Mouse (Mus musculus) c-Kit-positive CD71-negative TER-119-negative erythroid progenitor cells, embryonic 14.5 days (primary cell): ENCODE measurements around the gene Zbtb46.

Source experiments
- DNase-seq: peaks from one replicate; pipeline ENCODE4 v3.0.0-alpha.2; 2013; ENCODE audit warnings: low read depth

Gene Zbtb46

DNA sequence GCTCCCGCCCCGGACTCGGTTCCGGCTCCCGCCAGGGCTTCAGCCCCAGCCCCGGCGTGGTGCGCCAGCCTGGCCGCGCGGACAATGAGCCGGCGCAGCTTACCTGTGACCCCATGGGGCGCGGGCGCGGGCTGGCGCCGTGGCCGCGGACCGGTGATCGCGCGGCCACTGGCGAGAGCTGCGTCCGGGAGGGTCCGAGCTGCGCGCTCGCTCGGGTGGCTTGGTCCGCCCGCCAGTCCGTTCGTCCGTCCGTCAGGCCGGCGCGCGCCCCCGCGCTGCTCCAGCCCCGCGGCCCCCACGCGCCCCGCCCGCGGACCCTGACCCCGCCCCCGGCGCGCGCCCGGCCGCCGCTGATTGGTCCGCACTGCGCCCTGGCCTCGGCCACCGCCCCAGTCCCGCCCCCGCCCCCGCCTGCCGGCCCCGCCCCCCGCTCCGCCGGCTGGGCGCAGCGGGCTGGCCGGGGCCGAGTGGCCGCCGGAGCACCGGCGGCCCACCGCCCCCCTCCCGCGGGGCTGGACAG, at the start of gene Zbtb46:
Gene Zbtb46, minus strand, starts transcription at position 274 of the 520 bp plus-strand sequence.
- no peak for DNase-seq

DNA sequence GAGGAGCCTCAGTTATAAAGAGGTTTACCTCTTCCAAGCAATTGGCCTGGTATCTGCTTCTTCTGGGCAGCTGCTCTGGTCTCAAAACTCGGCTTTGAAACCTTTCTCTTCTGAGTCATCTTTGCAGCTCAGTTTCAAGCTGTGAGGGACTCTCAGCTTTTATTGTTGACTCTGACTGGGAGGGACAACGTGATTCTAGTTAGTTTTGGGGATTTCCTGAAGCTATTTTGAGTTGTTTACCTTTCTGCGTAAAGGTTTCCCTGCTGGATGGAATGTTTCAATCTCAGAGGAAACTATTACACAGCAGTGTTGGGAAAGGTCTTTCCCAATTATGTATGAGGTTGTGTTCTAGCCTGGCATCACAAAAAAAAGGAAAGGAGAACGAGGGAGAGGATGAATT, 39.4 kb upstream of the Zbtb46 start:
- no peak for DNase-seq

DNA sequence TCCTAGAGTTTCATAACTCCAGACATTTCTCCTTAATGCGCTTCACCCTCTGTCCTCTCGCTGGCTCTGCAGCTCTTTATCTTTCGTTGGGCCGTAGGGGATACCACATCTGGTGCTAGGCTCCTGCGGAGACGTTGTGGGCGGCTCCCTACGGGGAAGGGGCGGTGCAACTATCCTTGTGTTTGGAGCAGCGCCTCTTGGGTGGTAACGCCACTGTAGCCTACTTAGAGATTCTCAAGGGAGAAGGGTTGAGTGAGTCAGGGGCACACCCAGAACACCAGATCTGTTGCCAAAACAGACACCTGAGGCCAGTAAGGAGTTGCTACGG, 38.3 kb upstream of the Zbtb46 start:
- DNase-seq = peak; percentile 73

DNA sequence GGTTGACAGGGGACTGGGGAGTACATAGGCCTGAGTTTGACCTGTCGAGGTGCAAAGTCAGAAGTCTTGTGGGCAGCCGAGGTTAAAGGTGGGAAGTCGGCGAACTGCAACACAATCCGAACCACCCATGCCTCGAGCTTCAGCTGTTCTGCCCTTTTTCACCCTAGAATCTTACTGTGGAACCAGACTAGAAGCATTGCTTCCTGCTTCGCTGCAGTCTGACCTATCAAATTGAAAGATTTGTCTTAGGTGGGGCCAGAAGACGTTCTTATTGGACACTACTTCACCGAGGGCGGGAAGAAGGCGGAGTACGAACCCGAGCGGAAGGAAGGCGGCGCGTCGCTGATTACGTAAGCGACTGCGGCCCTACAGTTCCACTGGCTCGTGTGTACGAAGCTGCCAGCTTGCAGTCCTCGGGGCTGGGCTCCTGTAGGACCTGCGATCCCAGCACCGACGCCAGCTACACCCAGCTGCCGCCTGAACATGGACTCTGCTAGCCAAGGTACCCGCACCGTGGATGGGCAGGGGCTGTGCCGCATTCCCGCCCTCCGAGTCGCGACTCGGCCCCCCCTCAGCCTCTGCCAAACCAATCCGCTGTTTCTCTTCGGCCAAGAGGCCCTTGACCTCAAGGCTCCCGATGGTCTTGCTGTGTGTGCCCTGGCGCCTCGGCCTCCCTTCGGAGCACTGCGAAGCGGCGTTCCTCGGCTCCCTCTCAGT, 37.8 kb upstream of the Zbtb46 start, which contains the start of gene Tpd52l2:
Gene Tpd52l2, plus strand, starts transcription at position 312 of the 717 bp plus-strand sequence.
- peak; percentile 94 for DNase-seq

DNA sequence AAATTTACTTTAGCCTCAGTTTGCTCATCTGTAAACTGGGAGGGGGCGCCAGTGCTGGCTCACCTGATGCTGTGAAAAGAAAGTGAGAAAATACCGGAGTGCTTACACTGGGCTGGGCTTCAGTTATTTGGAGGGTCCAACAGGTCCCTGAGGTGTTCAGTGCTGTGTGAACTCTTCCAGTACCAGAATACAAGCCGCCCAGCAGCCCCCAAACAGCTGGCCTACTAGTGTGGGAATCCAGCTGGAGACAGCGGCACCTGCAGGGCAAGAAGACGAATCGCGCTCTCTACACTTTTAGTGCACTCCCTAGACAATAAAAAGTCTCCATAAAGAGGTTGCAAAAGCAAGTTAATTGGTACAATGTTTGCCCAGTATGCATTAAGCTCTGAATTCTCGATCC, 37.1 kb upstream of the Zbtb46 start:
- DNase-seq = peak; percentile 70

DNA sequence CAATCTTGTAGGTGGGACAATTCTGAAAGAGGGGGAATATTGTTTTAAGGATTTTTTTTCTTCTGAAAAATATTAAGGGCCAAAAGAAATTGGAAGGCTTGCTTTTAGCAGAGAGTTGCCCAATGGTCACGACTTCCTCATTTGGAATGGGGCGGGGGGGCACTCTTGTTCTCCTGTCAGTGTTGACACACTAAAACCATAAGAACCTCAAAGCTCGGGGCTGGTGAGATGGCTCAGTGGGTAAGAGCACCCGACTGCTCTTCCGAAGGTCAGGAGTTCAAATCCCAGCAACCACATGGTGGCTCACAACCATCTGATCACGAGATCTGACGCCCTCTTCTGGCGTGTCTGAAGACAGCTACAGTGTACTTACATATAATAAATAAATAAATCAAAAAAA, 36.6 kb upstream of the Zbtb46 start:
- DNase-seq = peak; percentile 50

DNA sequence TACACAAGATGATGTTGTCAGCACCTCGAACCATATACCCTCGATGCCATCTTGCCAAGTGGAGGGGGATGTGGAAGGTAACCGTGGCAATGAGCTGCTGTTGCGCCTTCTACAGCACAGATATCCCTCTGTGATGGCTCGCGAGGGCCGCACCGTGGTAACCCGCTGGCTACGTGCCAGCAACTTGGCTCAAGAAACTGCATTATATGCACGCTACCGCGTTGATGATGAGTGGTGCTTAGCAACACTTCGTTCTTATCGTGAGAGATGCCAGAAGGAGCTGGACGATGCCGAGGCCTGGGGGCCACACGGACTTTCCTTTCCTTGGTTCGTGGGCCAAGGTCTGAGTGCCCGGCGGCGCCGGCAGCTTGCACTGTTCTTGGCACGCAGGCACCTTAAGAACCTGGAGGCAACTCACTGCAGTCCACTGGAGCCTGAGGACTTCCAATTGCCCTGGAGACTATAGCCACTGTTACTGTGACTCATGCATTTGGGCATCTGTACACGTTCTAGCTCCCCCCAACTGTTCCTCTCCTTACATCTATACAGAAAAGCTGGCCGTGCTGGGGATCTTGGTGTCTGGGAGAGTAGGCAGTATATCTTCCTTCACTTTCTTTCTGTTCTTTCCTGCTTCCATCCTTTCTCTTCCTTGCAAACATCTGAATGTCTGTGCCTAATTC, 35.2 kb upstream of the Zbtb46 start:
- DNase-seq = no peak

DNA sequence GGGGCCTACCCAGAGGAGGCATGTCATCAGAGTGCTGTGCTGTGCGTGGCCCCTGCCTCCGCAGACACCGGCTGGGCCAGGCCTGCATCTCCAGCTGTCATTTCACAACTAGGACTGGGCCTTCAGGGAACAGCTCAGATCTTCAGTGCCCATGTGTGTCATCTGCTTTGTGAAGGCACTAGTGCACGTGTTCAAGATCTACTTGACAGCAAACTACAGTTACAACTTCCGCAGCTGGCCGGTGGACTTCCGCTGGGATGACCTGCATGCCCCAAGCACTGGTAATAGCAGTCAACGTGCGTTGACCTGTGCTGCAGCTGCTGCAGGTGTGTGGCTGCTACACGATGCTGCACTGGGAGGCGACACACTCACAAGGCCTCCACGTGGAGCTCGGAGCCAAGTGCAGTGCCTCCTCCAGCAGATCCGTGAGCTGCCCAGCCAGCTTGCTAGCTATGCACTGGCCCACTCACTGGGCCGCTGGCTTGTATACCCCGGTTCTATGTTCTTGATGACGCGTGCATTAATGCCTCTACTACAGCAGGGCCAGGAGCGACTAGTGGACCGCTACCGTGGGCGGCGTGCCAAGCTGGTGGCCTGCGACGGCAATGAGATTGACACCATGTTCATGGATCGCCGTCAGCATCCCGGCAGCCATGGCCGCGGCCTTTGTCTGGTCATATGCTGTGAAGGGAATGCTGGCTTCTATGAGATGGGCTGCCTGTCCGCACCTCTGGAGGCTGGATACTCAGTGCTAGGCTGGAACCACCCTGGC, 34.1 kb upstream of the Zbtb46 start, which contains the start of gene Abhd16b:
Gene Abhd16b, plus strand, starts transcription at position 51 of the 772 bp plus-strand sequence.
- DNase-seq = no peak

DNA sequence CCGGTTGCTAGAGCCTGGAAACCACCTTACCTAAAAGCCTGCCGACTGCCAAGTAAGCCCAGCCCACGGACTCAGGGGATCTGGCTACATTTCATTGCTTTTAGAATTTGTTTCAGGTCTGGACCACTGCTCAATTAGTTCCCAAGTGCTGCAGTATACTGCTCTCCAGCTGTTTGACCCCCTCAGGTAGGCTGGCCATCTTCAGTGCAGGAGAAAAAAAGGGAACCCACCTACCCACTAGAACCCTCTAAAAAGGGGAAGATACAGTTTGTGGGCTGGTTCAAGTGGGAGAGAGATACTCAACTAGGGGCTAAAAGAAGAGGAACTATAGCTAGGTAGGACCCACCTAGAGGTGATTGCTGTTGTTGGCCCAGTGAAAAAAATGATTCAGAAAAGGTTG, 33.0 kb upstream of the Zbtb46 start:
- no peak for DNase-seq

DNA sequence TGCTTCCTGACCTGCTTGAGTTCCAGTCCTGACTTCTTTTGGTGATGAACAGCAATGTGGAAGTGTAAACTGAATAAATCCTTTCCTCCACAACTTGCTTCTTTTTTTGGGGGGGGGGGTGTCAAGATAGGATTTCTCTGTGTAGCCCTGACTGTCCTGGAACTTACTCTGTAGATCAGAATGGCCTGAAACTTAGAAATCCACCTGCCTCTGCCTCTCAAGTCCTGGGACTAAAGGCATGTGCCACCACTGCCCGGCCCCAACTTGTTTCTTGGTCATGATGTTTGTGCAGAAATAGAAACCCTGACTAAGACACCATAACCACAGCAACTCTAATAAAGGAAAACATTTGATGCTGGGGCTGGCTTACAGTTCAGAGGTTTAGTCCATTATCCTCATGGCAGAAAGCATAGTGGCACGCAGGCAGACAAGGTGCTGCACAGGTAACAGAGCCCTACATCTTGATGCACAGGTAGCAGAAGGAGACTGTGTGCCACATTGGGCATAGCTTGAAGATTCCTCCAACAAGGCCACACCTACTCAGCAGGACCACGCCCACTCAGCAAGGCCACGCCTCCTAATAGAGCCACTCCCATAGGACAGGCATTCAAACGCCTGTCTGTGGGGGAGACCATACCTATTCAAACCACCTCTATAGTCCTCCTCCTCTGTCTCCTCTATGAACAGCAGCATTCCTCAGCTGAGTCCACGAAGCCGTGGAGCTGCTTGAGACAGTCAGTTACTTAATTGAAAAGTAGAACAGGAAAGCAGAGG, 32.4 kb upstream of the Zbtb46 start:
- DNase-seq = peak; percentile 65

DNA sequence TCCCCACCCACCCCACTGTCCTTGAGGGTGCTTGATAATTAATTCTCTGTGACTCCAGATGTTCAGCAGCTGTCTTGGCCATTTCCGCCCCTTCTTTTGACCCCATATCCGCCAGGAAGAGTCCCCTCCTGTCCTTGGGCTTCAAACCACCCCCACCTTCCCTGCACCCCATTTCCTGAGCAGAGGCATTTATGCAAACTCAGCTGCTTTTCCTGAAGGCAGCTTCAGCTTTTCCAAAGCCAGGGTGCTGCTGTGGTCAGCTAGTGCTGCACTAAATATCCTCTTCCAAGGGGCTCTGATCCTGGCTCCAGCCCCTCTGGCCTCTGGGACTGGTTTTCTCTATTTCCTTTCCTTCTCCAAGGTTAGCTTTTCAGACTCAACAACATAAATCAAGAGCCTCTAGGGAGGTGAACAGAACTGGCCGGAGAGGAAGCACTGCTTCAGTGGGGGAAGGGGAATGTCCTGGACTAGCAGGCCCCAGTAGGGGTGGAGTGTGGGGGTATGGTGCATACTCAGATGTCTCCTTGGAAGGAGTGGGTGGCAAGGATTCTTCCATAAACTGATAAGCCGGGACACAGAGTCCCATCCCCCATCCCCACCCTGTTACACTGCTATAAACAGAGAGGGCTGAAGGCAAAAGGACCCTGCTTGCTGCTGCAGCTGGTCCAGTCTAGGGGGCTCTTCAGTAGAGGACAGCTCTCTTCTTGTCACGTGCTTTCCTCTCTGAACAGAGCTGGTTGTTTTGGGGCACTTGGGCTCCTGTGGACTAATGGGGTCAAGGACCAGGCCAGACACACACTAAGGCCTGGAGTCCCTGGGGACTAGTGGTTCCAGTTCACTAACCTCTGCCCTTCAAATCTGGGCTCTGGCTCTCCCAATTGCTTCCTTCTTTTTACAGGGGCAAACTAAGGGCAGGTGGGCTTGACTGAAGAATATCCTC, 28.4 kb upstream of the Zbtb46 start:
- no peak for DNase-seq

DNA sequence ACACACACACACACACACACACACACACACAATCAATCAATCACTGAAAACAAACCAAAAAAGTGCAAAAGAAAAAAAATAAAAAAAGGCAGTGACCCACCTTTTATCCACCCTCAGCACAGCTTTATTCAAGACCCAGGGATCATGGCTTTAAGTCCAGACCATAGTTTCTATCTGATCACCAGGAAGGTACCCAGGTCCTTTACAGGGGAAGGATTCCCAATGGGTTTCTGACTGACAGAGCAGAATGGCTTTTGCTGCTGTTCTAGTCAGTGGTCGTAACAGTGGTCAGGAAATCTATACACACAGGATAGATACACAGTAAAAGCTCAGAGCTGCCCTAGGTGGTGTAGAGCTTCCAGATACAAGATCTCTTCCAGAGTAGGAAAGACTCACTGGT, 26.5 kb upstream of the Zbtb46 start:
- no peak for DNase-seq

DNA sequence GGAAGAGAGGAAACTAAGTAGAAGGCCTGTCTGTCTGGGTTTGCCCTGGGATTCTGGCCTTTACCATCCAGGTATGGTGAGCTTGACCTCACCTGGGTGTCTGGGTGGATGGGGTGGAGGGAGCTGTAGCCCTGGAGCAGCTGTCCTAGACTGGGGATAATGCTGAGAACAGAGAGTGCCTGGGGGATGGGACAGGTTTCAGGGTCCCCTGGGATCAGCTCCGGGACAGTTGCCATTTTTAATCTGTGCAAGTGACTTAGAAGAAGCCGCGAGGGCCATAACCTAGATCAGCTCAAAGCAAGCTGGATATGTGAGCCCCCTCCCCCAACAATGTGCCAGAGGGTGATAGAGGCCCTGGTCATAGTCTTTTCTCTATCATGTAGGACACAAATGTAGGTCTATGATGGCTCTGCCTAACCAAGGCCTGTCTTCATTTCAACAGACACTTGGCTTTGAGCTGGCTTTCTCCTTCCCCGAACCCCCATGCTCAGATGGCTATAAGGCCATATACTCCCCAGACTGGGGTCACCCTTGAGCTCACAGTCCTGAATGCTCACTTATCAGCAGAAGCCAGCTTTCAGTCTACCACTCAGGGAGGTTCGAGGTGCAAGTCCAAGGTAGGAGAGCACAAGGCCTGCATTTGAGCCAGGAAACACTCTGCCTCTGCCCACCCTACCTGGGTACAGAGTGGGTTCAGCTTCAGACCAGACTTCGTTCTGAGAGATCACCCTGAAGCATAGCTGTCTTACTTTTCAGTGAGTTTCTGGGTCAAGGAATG, 25.4 kb upstream of the Zbtb46 start:
- DNase-seq = no peak

DNA sequence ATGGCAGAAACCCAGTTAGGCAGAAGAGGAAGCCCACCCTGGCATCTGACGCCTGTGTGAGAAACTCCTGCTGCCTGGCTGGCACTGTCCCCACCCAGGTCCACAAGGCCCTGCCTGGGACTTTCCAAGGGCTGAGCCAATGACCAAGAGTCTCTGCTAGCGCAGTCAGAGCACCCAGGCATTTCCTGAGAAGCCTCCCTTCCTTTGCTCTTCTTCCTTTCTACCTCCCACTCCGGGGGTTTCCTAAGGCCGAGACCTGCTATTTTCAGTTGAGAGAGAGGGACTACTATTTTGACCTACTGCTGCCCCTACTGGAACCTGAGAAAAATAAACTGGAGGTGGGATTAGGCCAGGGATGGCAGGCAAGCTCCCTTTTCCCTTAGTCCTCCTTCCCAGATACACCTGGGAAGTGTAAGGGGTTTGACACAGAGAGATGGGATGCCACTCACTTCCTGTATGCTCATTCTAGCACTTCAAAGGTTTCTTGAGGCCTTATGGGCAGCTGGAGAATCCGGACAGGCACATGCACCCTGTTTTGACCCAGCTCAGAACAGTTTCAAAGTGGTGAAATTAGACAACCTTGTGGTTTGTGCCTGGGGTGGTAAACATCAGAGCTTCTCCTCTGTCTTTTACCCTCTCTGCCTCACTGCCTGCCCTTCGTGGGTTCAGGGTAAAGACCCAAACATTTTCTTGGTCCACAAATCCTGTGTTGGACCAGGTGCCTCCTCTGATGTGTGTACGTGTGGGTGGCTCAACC, 24.5 kb upstream of the Zbtb46 start:
- peak; percentile 58 for DNase-seq

DNA sequence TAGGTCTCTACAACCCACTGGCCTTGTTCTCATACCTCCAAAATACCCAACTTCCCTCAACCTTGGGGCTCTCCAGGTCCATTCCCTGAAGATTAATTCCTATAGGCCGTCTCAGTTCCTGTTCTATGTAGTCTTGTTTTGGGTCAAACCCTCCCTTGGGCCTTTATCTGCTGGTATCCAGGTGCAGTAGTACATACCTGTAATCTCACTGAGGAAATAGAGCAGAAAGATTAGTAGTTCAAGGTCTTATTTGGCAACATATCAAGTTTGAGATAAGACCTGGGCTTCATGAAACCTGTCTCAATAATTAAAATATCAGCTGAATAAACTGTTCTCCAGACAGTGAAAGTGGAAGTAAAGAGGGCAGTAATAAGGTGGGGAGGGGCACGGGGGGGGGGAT, 23.9 kb upstream of the Zbtb46 start:
- no peak for DNase-seq

DNA sequence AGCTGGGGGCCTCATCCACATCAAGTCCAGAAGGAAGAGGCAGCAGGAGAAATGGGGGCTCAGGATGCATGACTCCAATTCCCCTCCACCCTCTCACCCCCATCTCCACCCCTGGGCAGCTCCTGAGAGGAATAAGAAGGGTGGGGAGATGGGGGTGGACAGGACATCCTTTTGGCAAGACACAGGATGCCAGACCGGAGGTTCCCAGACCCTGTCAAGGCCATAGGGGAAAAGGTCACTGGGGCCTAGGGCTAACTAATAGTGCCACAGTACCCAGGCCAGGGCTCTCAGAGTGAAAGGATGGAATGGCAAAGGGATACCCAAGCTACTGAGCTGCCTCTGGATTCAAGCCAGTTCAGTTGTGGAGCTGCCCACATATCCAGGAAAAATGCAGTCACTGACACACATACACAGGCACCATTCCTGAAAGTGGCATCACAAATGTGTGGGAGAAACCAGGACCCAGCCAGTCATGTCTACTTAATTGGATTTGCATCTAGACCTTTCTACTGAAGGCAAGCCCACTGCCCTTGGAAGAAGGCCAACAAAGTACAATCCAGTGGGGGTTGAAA, 13.1 kb upstream of the Zbtb46 start:
- no peak for DNase-seq

DNA sequence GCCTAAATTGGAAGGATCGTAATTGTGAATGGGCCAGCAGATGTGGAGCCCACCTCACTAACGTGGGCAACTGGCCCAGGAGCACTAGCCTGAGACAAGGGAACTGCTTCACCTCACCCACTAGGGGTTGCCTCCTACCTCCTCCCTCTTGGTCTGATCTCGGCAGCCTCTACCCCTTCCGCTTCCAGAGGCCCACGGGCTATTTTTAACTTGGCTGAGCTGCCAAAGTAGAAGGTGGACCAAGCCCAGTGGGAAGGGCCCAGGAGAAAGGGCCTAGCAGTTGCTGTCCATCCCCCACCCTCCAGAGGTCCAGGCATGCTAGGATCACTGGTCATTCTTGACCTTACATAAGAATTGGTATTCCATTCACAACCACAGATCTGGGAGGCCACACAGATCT, 12.0 kb upstream of the Zbtb46 start:
- no peak for DNase-seq

DNA sequence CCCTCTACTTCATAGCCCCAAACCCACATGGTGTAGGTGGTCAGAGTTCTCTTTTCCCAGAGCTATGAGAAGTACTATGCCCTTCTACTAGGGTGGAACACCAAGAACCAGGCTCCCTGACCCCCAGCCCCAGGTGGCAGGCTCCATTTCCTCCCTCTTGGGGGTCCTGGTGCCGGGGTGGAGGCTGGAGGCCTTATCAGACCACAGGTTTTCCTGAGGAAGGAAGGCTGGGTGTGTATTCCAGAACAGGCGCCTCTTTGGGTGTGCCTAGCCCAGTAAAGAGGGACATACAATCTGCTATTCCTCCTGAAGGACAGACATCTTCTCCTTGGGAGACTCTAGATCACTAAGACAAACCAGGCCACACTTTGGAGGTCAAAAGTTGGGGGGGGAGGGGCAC, 11.1 kb upstream of the Zbtb46 start:
- no peak for DNase-seq

DNA sequence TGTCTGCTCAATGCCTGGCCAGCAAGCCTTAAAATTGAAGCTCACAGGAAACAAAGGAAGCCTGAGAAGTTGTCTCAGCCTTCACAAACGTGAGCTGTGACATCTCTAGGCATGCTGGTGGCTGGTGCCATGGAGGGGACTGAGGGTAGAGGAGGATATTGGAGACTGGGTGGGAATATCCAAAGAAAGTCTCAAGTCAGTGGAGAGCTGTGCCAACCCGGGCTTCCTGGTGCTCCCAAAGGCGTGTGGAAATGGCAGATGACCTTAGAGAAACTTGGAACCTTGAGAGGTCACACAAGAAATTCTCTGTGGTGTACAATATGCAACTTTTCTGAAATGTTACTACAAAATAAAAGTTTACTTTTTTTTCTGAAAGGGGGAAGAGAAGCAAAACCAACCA, 6.2 kb upstream of the Zbtb46 start:
- no peak for DNase-seq
